Mouse (Mus musculus) limb, embryonic 11.5 days (tissue): ENCODE data around the gene Lrrc4. TPM values are rescaled to one million over a fixed set of nuclear protein-coding genes. Genes with fewer than 3 reads are reported as not detected.

ENCODE experiments used
- ATAC-seq: fragments of 200-750 bp; cut with Nextera tagmentation; 2 replicates; pipeline ENCODE4 v1.8.0; 2017; ENCODE audit warnings: low read depth; ENCODE audit not compliant: insufficient number of reproducible peaks, low FRiP score, low TSS enrichment
- DNase-seq: peaks from one replicate; pipeline ENCODE4 v3.0.0-alpha.2; 2015; ENCODE audit warnings: low spot score
- H3K27ac ChIP-seq: fragments of 300-500 bp; sonication (generic); replicated peaks from 2 replicates; pipeline ENCODE4 v1.5.1; 2014; ENCODE audit warnings: low read depth, mild to moderate bottlenecking, low read length
- H3K27me3 ChIP-seq: fragments of 300-500 bp; sonication (generic); 2 replicates; pipeline ENCODE4 v1.6.1; 2014; ENCODE audit warnings: mild to moderate bottlenecking, low read length, mixed read lengths; ENCODE audit not compliant: control insufficient read depth, insufficient read depth
- H3K36me3 ChIP-seq: fragments of 300-500 bp; sonication (generic); 2 replicates; pipeline ENCODE4 v1.6.1; 2014; ENCODE audit warnings: mild to moderate bottlenecking, low read length, moderate library complexity, mixed read lengths; ENCODE audit not compliant: control insufficient read depth, insufficient read depth
- H3K4me1 ChIP-seq: fragments of 300-500 bp; sonication (generic); 2 replicates; pipeline ENCODE4 v1.6.1; 2014; ENCODE audit warnings: low read length, mixed read lengths; ENCODE audit not compliant: control insufficient read depth, insufficient read depth
- H3K4me2 ChIP-seq: fragments of 300-500 bp; sonication (generic); 2 replicates; pipeline ENCODE4 v1.6.1; 2014; ENCODE audit warnings: low read depth, mild to moderate bottlenecking, moderate library complexity; ENCODE audit not compliant: severe bottlenecking
- H3K4me3 ChIP-seq: fragments of 300-500 bp; sonication (generic); 2 replicates; pipeline ENCODE4 v1.5.1; 2014; ENCODE audit warnings: low read depth, low read length
- H3K9ac ChIP-seq: fragments of 300-500 bp; sonication (generic); 2 replicates; pipeline ENCODE4 v1.6.1; 2014; ENCODE audit warnings: mild to moderate bottlenecking, low read length
- H3K9me3 ChIP-seq: fragments of 300-500 bp; sonication (generic); 2 replicates; pipeline ENCODE4 v1.6.1; 2016; ENCODE audit warnings: low read length; ENCODE audit not compliant: control insufficient read depth
- WGBS: fragments of 180-500 bp; shearing (Covaris S2); extraction: QIAGEN DNeasy Blood & Tissue Kit; methylation state at CpG from one replicate; pipeline ENCODE4 v1.1.7; 2014; 5-methylcytosine and 5-hydroxymethylcytosine counted together
- polyA plus RNA-seq: library from polyadenylated mRNA; unstranded; fragments of >200 nt; fragmentation: Nextera tagmentation; extraction: Ambion mirVana; gene quantifications from 2 replicates; pipeline ENCODE4 v1.2.1, GENCODE M21; 2014

Lrrc4 gene
- polyA plus RNA-seq, 1 experiment from 2014 or later: 0.48 TPM

GRCm38 (mm10) chr6:28753217-28753616 lies 78.3 kb downstream of the Lrrc4 start:
- no peak overlapping the region for H3K4me3 ChIP-seq
- H3K27ac ChIP-seq: no peak overlapping the region
- no peaks in the 10 kb centered on the region for H3K36me3 ChIP-seq
- H3K9ac ChIP-seq: no peak overlapping the region
- WGBS: 92% methylated on average over 5 of the region's 5 CpGs
- no peaks in the 10 kb centered on the region for H3K9me3 ChIP-seq
- no peak overlapping the region for H3K4me2 ChIP-seq
- no peaks in the 10 kb centered on the region for H3K4me1 ChIP-seq
- DNase-seq (no peak), ATAC-seq (no peak)
- no peaks in the 10 kb centered on the region for H3K27me3 ChIP-seq

- H3K27me3 ChIP-seq: no peaks in the 10 kb centered on the region
- DNase-seq: no peak
- no peak overlapping the region for H3K9ac ChIP-seq
- H3K36me3 ChIP-seq: no peaks in the 10 kb centered on the region
- no peaks in the 10 kb centered on the region for H3K4me1 ChIP-seq
- no peak overlapping the region for H3K4me3 ChIP-seq
- H3K4me2 ChIP-seq: no peak overlapping the region
- H3K27ac ChIP-seq: no peak overlapping the region
- no peaks in the 10 kb centered on the region for H3K9me3 ChIP-seq
- ATAC-seq: no peak
- WGBS: 85% methylated on average over 3 of the region's 3 CpGs
Measured at GRCm38 (mm10) chr6:28751186-28751585, 80.4 kb downstream of the Lrrc4 start.

GRCm38 (mm10) chr6:28749224-28749623 lies 82.3 kb downstream of the Lrrc4 start:
- ATAC-seq: no peak
- no peak overlapping the region for H3K9ac ChIP-seq
- no peak overlapping the region for H3K27ac ChIP-seq
- DNase-seq: no peak
- H3K4me1 ChIP-seq: no peaks in the 10 kb centered on the region
- no peak overlapping the region for H3K4me2 ChIP-seq
- 71% methylated on average over 3 of the region's 3 CpGs for WGBS
- H3K27me3 ChIP-seq: no peaks in the 10 kb centered on the region
- no peaks in the 10 kb centered on the region for H3K36me3 ChIP-seq
- H3K9me3 ChIP-seq: no peaks in the 10 kb centered on the region
- H3K4me3 ChIP-seq: no peak overlapping the region

GRCm38 (mm10) chr6:28747931-28748670 lies 83.4 kb downstream of the Lrrc4 start:
- Histone ChIP-seq H3K4me2 (no peak overlapping the region), H3K27ac (no peak overlapping the region), H3K9ac (no peak overlapping the region), H3K36me3 (no peaks in the 10 kb centered on the region), H3K9me3 (no peaks in the 10 kb centered on the region), H3K27me3 (no peaks in the 10 kb centered on the region), H3K4me3 (no peak overlapping the region), H3K4me1 (no peaks in the 10 kb centered on the region)
- 77% methylated on average over 14 of the region's 14 CpGs for WGBS
- no peak for DNase-seq
- no peak for ATAC-seq

GRCm38 (mm10) chr6:28747025-28747424 lies 84.5 kb downstream of the Lrrc4 start:
- Histone ChIP-seq H3K36me3 (no peaks in the 10 kb centered on the region), H3K4me2 (no peak overlapping the region), H3K4me1 (no peaks in the 10 kb centered on the region), H3K9me3 (no peaks in the 10 kb centered on the region), H3K27me3 (no peaks in the 10 kb centered on the region), H3K9ac (no peak overlapping the region), H3K4me3 (no peak overlapping the region), H3K27ac (no peak overlapping the region)
- DNase-seq (no peak), ATAC-seq (no peak)
- 91% methylated on average over 5 of the region's 5 CpGs for WGBS

GRCm38 (mm10) chr6:28745864-28746263 lies 85.7 kb downstream of the Lrrc4 start:
- no peak overlapping the region for H3K9ac ChIP-seq
- H3K27me3 ChIP-seq: no peaks in the 10 kb centered on the region
- H3K36me3 ChIP-seq: no peaks in the 10 kb centered on the region
- H3K4me1 ChIP-seq: no peaks in the 10 kb centered on the region
- WGBS: 93% methylated on average over 7 of the region's 7 CpGs
- H3K27ac ChIP-seq: no peak overlapping the region
- no peak for ATAC-seq
- H3K9me3 ChIP-seq: no peaks in the 10 kb centered on the region
- H3K4me2 ChIP-seq: no peak overlapping the region
- no peak for DNase-seq
- H3K4me3 ChIP-seq: no peak overlapping the region

GRCm38 (mm10) chr6:28743586-28743985 lies 88.0 kb downstream of the Lrrc4 start:
- no peak overlapping the region for H3K27ac ChIP-seq
- H3K36me3 ChIP-seq: no peaks in the 10 kb centered on the region
- DNase-seq (no peak), ATAC-seq (no peak)
- H3K9me3 ChIP-seq: no peaks in the 10 kb centered on the region
- no peak overlapping the region for H3K4me2 ChIP-seq
- H3K4me1 ChIP-seq: no peaks in the 10 kb centered on the region
- H3K9ac ChIP-seq: no peak overlapping the region
- 98% methylated on average over 1 of the region's 1 CpGs for WGBS
- H3K4me3 ChIP-seq: no peak overlapping the region
- H3K27me3 ChIP-seq: no peaks in the 10 kb centered on the region

GRCm38 (mm10) chr6:28737601-28738000 lies 93.9 kb downstream of the Lrrc4 start:
- Histone ChIP-seq H3K4me3 (no peak overlapping the region), H3K4me1 (no peaks in the 10 kb centered on the region), H3K9ac (no peak overlapping the region), H3K9me3 (no peaks in the 10 kb centered on the region), H3K27me3 (no peaks in the 10 kb centered on the region), H3K27ac (no peak overlapping the region), H3K36me3 (no peaks in the 10 kb centered on the region), H3K4me2 (no peak overlapping the region)
- no peak for DNase-seq
- 95% methylated on average over 1 of the region's 1 CpGs for WGBS
- ATAC-seq: no peak

- WGBS: 81% methylated on average over 7 of the region's 7 CpGs
- Histone ChIP-seq H3K27me3 (no peaks in the 10 kb centered on the region), H3K27ac (no peak overlapping the region), H3K4me3 (no peak overlapping the region), H3K4me1 (no peaks in the 10 kb centered on the region), H3K36me3 (no peaks in the 10 kb centered on the region), H3K9ac (no peak overlapping the region), H3K9me3 (no peaks in the 10 kb centered on the region), H3K4me2 (no peak overlapping the region)
- DNase-seq (no peak), ATAC-seq (no peak)
Measured at GRCm38 (mm10) chr6:28736665-28737064, 94.9 kb downstream of the Lrrc4 start.
